Mouse (Mus musculus) C2C12 (cell line): Measurements from ENCODE around the gene Srsf2. TPM values are rescaled to one million over a fixed set of nuclear protein-coding genes. Genes with fewer than 3 reads are reported as not detected.
A peak's percentile ranks its signal among the peaks of the same experiment; 100 is the strongest.
"Not testable (repeated sequence)": the region's sequence is repeated elsewhere in the genome, so short reads cannot be mapped to it uniquely, and the experiment has no call there.

Source experiments
- H3K27me3 ChIP-seq: one replicate; pipeline ENCODE4 v1.6.1; 2011; ENCODE audit not compliant: control insufficient read depth, insufficient read depth, insufficient read length
- H3K36me3 ChIP-seq: one replicate; pipeline ENCODE4 v1.6.1; 2011; ENCODE audit not compliant: control insufficient read depth, insufficient read depth
- H3K4me3 ChIP-seq: one replicate; pipeline ENCODE4 v1.5.1; 2011; ENCODE audit warnings: mild to moderate bottlenecking, control low read depth; ENCODE audit not compliant: poor library complexity, insufficient read depth, severe bottlenecking
- H3K79me2 ChIP-seq: one replicate; pipeline ENCODE4 v1.6.1; 2011; ENCODE audit not compliant: control insufficient read depth, insufficient read depth
- H3K79me3 ChIP-seq: one replicate; pipeline ENCODE4 v1.6.1; 2011; ENCODE audit warnings: low read depth, control low read depth
- H3ac ChIP-seq: one replicate; pipeline ENCODE3; 2011; ENCODE audit warnings: low read depth; ENCODE audit not compliant: control insufficient read depth, insufficient read length
- CEBPB ChIP-seq: IDR thresholded peaks from one replicate; pipeline ENCODE4 v1.6.1; 2011; ENCODE audit warnings: low read depth, mild to moderate bottlenecking, control low read depth, moderate library complexity
- CTCF ChIP-seq: IDR thresholded peaks from one replicate; pipeline ENCODE4 v1.5.1; 2011; ENCODE audit not compliant: control insufficient read depth, insufficient read depth, insufficient read length
- FOSL1 ChIP-seq: IDR thresholded peaks from one replicate; pipeline ENCODE4 v1.8.0; 2011; ENCODE audit warnings: mild to moderate bottlenecking, low read length; ENCODE audit not compliant: poor library complexity, insufficient read depth, severe bottlenecking
- MAX ChIP-seq: IDR thresholded peaks from one replicate; pipeline ENCODE4 v1.6.1; 2011; ENCODE audit warnings: mild to moderate bottlenecking, control low read depth
- MYOD1 ChIP-seq: IDR thresholded peaks from one replicate; pipeline ENCODE4 v1.6.1; 2011; ENCODE audit warnings: low read depth; ENCODE audit not compliant: control insufficient read depth, insufficient read length
- MYOG ChIP-seq: IDR thresholded peaks from one replicate; pipeline ENCODE4 v1.6.1; 2011; ENCODE audit not compliant: control insufficient read depth, insufficient read length; ENCODE audit errors: extremely low read depth
- USF1 ChIP-seq: IDR thresholded peaks from one replicate; pipeline ENCODE4 v1.6.1; 2011; ENCODE audit warnings: low read depth, mild to moderate bottlenecking, control low read depth, moderate library complexity
- polyA plus RNA-seq: library from polyadenylated mRNA; unstranded; fragments of >200 nt; fragmentation: generic; extraction: Trizol; gene quantifications from one replicate; pipeline ENCODE4 v1.2.1, GENCODE M21; 2012; ENCODE audit warnings: missing spikeins

Gene Srsf2
- polyA plus RNA-seq, 1 experiment: 326 TPM

GRCm38 (mm10) chr11:116827534-116828165 is 25.2 kb downstream of the Srsf2 start, which contains the start of gene Mxra7:
Gene Mxra7, minus strand, starts transcription at chr11:116828046.
- Histone ChIP-seq H3K36me3 (peaks cover 6% of the 10 kb centered on the region), H3ac (peak within 1 kb of the TSS; percentile 94), H3K4me3 (peak within 1 kb of the TSS; percentile 55), H3K79me3 (peaks cover 31% of the 10 kb centered on the region), H3K27me3 (no peaks in the 10 kb centered on the region), H3K79me2 (peaks cover 54% of the 10 kb centered on the region)
- TF ChIP-seq MAX: peak; percentile 48
- TF ChIP-seq MYOD1: no peak

DNA sequence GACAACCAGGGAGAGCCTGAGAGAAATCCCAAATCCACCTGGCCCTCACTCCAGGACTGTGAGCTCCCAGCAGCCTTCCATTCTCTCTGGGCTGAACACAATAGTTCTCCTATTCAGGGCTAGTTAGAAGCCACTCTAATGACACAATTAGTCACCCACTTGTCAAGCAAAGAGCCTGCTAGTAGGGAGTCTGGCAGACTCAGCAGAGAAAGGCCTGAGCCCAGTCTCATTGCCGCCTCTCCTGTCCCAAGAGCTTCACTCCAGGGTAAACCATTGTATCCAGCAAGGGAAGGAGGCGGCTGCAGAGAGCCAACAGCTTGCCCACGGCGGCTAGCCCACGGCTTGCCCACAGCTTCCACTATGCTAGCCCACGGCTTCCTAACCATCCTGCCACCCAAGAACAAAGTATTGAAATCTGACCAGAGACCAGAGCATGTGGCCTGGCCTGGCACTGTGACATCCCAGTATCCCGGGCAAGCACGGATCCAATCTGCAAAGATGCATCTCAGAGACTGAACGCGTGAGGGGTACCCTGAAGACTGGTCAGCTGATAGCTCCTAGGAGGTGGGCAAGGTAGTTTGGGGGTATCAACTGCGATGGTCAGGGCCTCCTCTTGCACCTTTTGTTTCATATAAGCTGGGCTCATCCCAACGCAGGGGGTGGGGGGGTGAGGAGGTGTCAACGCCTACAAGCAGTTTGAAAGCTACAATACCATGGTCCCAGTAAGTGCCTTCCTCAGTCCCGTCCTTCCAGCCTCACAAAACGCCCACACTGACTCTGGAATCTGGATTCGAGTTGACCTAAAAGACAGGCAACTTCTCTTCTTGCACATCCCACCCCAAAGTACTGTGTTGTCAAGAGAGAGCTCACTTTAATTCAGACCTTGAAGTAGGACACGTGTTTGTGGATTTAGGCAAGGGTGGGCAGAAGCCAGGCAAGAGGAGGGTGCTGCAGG is 26.1 kb downstream of the Srsf2 start:
- peaks cover 38% of the 10 kb centered on the region for H3K79me3 ChIP-seq
- H3K79me2 ChIP-seq: peaks cover 62% of the 10 kb centered on the region
- H3ac ChIP-seq: peak overlapping the region; percentile 94
- peak overlapping the region; percentile 55 for H3K4me3 ChIP-seq
- no peak for TF ChIP-seq MYOD1
- TF ChIP-seq MAX: peak; percentile 31
- no peaks in the 10 kb centered on the region for H3K27me3 ChIP-seq
- peaks cover 9% of the 10 kb centered on the region for H3K36me3 ChIP-seq

- H3K4me3 ChIP-seq: no peak overlapping the region
- H3K36me3 ChIP-seq: peaks cover 10% of the 10 kb centered on the region
- TF ChIP-seq CEBPB (no peak), CTCF (no peak), MYOD1 (peak; percentile 98), USF1 (no peak), FOSL1 (no peak)
- peaks cover 77% of the 10 kb centered on the region for H3K79me2 ChIP-seq
- H3K79me3 ChIP-seq: peaks cover 43% of the 10 kb centered on the region
- peak overlapping the region; percentile 44 for H3ac ChIP-seq
- no peaks in the 10 kb centered on the region for H3K27me3 ChIP-seq
Measured at GRCm38 (mm10) chr11:116825230-116825629, 27.7 kb downstream of the Srsf2 start.

DNA sequence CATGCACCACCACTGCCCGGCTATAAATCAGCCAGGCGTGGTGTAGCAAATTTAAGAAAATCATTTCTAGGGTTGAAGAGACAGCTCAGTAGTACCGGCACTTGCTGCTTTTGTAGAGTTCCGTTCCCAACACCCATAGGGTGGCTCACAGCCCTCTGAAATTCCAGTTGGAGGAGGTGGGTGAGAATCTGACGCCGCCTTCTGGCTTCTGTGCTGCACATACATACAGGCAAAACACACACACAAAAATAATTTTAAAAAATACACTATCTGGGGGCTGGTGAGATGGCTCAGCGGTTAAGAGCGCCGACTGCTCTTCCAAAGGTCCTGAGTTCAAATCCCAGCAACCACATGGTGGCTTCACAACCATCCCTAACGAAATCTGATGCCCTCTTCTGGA is 29.0 kb downstream of the Srsf2 start:
- not testable (repeated sequence) for H3K27me3 ChIP-seq, H3K4me3 ChIP-seq, H3ac ChIP-seq
- H3K79me3 ChIP-seq: peaks cover 53% of the 10 kb centered on the region
- peaks cover 16% of the 10 kb centered on the region for H3K36me3 ChIP-seq
- peaks cover 91% of the 10 kb centered on the region for H3K79me2 ChIP-seq

DNA sequence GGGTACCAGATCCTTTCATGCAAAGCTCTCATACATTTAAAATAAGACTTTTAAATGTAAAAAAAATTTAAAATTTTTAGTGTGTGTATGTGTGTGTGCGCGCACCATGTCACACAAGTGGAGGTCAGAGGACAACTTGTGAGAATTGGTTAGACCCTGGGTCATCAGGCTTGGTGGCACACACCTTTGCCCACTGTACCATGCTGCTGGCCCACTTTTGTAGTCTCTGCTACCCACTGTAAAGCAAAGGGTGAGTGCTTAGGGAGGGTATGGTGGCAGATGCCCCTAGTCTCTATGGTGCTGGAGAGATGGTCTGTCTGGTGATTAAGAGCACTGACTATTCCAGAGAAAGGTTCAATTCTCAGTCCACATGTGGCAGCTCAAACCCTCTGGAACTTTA is 29.6 kb downstream of the Srsf2 start:
- TF ChIP-seq MYOD1 (no peak), CEBPB (no peak), MAX (no peak), CTCF (no peak), FOSL1 (no peak)

GRCm38 (mm10) chr11:116822626-116823025 is 30.3 kb downstream of the Srsf2 start:
- Histone ChIP-seq H3K79me2 (peaks cover 97% of the 10 kb centered on the region), H3K36me3 (peaks cover 23% of the 10 kb centered on the region), H3K4me3 (no peak overlapping the region), H3K79me3 (peaks cover 64% of the 10 kb centered on the region), H3ac (no peak overlapping the region), H3K27me3 (no peaks in the 10 kb centered on the region)
- no peak for TF ChIP-seq USF1
- TF ChIP-seq CTCF: no peak
- no peak for TF ChIP-seq CEBPB
- TF ChIP-seq MYOG: no peak
- TF ChIP-seq FOSL1: no peak
- no peak for TF ChIP-seq MYOD1
- TF ChIP-seq MAX: no peak

More for the DNA sequence above, 29.6 kb downstream of the Srsf2 start:
- peaks cover 58% of the 10 kb centered on the region for H3K79me3 ChIP-seq
- no peak overlapping the region for H3ac ChIP-seq
- peaks cover 20% of the 10 kb centered on the region for H3K36me3 ChIP-seq
- H3K4me3 ChIP-seq: no peak overlapping the region
- H3K27me3 ChIP-seq: no peaks in the 10 kb centered on the region
- H3K79me2 ChIP-seq: peaks cover 97% of the 10 kb centered on the region
